Mouse (Mus musculus) lung, postnatal 14 days (tissue): ENCODE measurements at regions not wholly inside any gene's neighbourhood (a gene's known extent, or its start where the extent isn't known, plus 50 kb on each side); places are given as distances from the start of the nearest gene placed in this dataset.

Experiments
- DNase-seq: peaks from one replicate; pipeline ENCODE4 v3.0.0; 2021

GRCm38 (mm10) chr8:10760231-10760630 is 248.0 kb downstream of the Irs2 start:
- DNase-seq, result no peak

DNA sequence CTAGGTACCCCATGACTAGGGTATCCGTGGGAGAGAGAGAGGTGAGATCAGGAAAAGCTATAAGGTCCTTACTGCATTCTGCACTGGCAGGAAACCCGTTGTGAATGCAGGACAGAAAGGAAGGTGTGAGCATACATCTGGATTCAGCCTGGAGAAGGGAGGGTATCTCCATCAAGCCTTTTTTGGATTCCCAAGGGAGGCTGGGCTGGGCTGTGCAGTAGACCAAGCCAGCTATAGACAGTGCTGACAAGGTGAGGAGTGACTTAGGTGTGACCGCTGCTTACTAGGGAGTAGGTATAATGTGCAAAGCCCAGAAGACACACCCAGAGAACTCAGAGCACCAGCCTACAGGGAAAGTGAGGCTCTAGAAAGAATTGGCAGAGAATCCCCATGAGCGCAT is 250.1 kb downstream of the Irs2 start:
- no peak for DNase-seq

DNA sequence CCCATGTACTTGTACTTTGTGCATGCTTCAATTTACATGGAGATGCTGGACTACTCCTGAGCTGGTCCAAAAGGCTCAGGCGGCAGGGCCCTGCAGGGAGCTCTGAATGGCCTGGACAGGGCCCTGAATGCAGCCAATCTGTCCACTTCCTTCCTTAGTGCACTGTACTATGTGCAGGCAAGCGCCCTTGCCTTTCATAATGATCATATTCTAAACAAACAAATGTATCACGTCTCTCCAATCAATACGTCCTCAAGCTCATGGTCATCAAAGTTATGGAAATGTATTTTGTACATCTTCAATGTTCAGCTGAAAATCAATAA is 253.3 kb downstream of the Irs2 start:
- no peak for DNase-seq

GRCm38 (mm10) chr8:10754232-10754985 is 253.8 kb downstream of the Irs2 start:
- no peak for DNase-seq

DNA sequence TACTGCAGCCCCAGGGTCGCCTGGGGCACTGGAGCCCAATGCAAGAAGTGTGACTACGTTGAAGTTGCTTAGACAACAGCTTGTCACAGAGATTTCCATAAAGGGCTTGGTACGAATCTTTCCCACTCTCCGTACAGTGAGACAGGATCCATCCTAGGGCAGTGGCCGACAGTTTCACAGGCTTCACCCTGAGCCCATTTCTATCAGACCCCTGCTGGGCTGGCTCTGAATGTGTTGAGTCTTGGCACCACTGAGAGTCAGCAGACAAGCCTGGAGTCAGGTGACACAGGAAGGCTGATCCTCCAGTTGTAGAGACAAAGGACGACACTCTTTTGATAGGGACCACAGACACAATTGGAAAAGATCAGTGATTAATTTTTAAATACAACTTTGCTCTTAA is 255.2 kb downstream of the Irs2 start:
- DNase-seq, result no peak

DNA sequence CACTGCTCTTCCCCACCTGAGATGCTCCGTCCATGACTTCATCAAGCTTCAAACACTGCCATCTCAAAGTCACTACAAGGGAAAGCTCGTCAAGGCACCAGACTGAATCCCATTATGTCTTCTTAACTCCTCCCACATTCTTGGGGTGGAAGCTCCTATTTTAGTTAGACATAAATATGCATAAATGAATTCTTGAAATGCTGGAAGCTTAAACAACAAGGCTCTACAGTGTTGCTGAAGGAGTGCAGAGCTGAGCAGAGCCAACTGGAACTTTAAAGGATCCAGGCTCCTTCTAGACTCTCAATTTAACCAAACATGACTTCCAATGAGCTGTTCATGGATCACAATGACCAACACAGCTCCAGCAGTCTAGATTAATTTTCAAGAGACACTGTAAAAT is 261.1 kb downstream of the Irs2 start:
- no peak for DNase-seq

GRCm38 (mm10) chr8:10743241-10743640 is 265.0 kb downstream of the Irs2 start:
- DNase-seq, result no peak

DNA sequence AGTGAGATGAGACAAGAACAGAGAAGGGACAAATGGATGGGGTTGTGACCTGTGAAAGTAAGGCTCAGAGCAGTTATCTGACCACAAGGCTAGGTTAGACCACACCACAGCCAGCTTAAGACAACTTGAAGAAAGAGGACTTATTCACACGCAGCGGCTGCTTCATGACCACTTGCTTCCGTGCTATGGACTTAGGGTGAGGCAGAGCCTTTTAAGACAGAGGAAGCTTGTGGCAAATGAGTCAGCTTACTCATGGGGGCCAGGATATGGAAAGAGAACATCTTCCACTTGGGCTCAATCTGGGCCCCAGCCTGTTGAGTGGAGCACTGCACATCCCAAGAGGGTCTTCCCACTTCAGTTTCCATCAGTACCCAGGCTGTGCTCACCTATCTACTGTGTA is 267.4 kb downstream of the Irs2 start:
- DNase-seq, result no peak

DNA sequence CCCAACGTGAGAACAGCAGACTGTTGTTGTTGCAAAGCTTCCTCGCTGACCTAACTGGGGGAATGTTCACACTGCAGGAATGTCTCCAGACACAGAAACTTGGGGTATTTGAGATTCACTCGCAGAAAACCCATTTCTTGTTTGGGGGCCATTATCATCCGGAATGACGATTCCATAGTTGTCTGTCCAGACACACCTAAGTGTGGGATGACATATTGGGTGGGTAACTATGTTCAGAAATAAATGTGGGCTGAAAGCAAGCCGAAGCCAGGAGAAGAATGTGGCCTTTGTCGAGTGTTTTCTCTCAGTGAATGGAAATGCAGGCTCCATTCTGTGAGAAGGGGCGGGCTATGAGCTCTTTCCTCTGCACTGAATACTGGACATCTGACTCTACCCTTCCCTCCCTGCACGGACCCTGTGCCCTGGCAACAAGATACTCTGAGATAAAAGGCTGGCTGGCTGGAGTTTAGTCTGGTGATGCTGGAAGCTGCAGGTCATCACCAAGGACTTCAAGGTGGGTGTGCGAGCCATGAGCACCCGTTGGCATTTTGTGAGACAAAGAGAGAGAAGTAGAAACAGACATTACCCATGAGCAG is 269.7 kb downstream of the Irs2 start:
- no peak for DNase-seq

GRCm38 (mm10) chr8:10734746-10735145 is 273.5 kb downstream of the Irs2 start:
- DNase-seq, result no peak

DNA sequence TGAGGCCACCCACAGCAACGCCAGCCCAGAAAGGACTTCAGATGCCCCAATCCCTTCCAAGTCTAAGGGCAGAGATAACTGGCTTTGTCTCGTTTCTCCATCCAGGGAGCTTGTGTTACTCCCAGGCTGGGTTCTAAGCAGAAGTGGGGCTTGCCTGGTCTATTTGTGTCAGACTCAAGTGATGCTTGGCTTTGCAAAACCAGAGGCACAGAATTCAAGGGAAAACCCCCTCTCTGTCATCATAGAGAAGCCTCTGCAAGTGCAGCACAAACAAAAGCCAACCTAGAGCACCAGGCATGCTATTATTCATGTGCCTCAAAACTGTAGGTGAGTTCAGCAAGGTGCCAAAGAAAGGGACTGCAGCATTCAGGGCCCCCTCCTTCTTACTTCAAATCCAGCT is 284.9 kb downstream of the Irs2 start:
- DNase-seq, result no peak

GRCm38 (mm10) chr8:10722742-10723141 is 285.5 kb downstream of the Irs2 start:
- DNase-seq, result no peak

GRCm38 (mm10) chr8:10722342-10722741 is 285.9 kb downstream of the Irs2 start:
- no peak for DNase-seq

GRCm38 (mm10) chr8:10721146-10721862 is 287.0 kb downstream of the Irs2 start:
- no peak for DNase-seq

GRCm38 (mm10) chr8:10720398-10720797 is 287.9 kb downstream of the Irs2 start:
- DNase-seq, result no peak

DNA sequence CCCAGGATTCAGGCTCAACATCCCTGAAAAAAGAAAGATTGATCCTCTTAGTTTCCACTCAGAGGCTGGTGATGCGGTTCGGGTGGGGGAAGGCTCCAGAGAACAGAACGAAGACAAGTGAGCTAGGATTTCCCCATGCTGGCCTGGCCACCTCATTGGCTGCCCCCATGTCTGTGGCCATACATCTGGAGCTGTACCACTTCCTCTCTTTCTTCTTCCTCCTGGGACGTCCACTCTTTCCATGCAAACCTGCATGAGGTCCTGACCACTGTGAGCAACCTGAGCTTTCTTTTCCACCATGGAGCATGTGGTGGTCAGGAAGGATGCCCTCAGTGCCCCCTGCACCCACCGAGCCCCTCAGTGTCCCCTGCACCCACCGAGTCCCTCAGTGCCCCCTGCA is 288.8 kb downstream of the Irs2 start:
- no peak for DNase-seq

- no peak for DNase-seq
Measured at GRCm38 (mm10) chr8:10717297-10717696, 291.0 kb downstream of the Irs2 start.

GRCm38 (mm10) chr8:10716161-10716560 is 292.1 kb downstream of the Irs2 start:
- no peak for DNase-seq

DNA sequence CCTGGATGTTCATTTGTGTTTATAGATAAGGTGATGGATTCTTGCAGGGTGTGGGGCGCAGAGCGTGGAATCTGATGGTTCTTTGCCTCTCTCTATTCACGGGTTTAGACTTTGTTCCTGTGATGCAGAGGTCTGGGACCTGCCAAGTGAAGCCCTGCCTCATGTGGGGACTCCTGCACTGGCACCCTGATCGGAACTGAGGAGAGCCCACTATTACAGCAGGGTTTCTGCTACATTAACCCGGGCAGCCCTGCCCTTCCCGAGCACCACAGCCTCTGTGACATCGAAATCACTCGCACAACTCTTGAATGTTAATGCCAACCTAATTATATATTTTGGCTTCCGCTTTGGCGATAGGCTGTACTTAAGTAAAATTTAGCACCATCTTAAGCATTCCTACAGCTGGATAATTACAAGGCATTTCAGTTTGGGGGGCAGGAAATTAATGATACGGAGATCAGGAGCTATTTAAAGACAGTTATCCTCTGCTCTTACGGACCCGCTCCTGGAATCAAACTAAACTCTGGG is 294.7 kb downstream of the Irs2 start:
- DNase-seq, result no peak

DNA sequence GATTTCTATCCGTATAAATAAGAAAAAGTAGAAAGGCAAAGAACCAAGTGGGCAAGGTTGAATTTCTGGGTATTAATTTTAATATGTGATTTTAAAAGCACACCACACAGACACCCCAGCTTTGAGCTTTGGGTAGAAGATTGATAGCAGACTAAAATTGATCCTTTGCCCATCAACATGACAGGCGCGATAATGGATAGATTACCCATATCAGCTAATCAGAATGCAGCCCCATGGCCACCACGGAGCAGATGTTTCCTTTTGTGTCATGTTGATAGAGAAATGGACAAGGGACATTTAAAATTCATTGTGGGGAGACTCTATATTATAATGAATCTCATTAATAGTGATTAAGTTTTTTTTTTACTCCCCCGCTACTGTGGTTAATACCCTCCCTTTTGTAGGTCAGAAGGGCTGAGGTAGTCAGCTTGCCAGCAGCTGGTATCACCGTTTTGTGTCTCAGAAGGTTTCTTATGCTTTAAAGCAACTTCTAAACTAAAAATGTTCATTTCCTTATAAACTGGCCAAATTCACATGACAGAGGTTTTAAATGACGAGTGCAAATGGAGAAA is 296.1 kb downstream of the Irs2 start:
- DNase-seq, result no peak

GRCm38 (mm10) chr8:10711474-10711873 is 296.8 kb downstream of the Irs2 start:
- no peak for DNase-seq

DNA sequence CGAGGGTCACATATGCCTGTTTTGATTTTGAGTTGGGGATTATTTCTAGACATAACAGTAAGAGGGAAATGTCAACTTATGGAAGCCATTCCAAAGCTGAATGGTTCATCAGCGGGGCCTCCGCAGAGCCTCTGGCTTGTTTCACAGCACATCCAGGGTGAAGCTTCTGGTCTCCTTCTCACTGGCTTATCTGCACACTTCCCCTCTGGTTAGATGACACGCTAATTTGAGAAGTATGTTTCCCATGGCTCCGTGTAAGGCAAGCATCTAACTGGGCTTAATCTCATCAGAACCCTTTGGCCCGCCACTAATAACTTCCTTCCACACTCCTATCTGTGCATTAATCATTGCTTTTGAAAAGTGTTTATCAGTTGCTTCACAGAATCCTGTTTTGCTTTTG is 299.7 kb downstream of the Irs2 start:
- DNase-seq, result no peak

- DNase-seq, result no peak
Measured at GRCm38 (mm10) chr8:10707122-10707521, 301.1 kb downstream of the Irs2 start.

DNA sequence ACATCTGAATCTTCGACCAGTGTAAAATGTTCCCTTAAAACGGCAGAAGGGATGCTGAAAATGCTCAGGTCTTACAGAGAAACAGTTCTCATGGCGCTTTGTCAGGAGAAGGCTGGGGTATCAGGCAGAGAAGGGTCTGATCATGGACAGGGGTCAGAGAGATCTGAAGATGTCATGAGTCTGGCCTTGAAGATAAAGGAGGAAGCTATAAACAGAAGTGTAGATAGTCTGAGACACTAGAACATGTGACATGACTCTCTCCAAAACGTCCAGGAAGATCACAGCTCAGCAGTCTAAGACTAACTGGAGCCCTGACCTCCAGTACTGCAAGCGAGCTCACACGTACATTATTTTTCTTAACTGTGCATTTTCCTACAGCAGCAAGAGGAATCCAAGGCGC is 302.3 kb downstream of the Irs2 start:
- DNase-seq, result no peak
